Mouse (Mus musculus) v-Abl transformed pro-B cells (cell line): ENCODE results near the gene Cmas.

Experiments used
- in situ Hi-C, 2 experiments: fragments of 400-800 bp; cut with MboI; formaldehyde crosslinking; loops; one replicate each; pipeline ENCODE4 v1.15.1; 2025; ENCODE audit not compliant: unreplicated experiment in 2 of 2

Gene Cmas

GRCm38 (mm10) chr6:142756507-142757333, at the start of gene Cmas:
TSS of gene Cmas (plus strand) at chr6:142756686.
- in situ Hi-C loops: loop anchor here (10.0 to 25.0 kb wide), 3 partner anchors 369 to 431 kb away; partner anchors contain the start of genes Golt1b (in 1 of the 2), Pyroxd1 (in 1 of the 2) and Recql (in 1 of the 2)

- in situ Hi-C loops: no loop called here
Observed at GRCm38 (mm10) chr6:142706688-142707087, 49.8 kb upstream of the Cmas start.

GRCm38 (mm10) chr6:142708369-142708768, 48.1 kb upstream of the Cmas start:
- in situ Hi-C loops: no loop called here

GRCm38 (mm10) chr6:142710690-142711089, 45.8 kb upstream of the Cmas start:
- in situ Hi-C loops: no loop called here

- in situ Hi-C loops: no loop called here
Observed at GRCm38 (mm10) chr6:142711106-142711505, 45.4 kb upstream of the Cmas start.

GRCm38 (mm10) chr6:142715026-142715425, 41.5 kb upstream of the Cmas start:
- in situ Hi-C loops: no loop called here

GRCm38 (mm10) chr6:142717186-142717585, 39.3 kb upstream of the Cmas start:
- in situ Hi-C loops: no loop called here

GRCm38 (mm10) chr6:142718167-142718566, 38.3 kb upstream of the Cmas start:
- in situ Hi-C loops: no loop called here

GRCm38 (mm10) chr6:142720641-142721040, 35.8 kb upstream of the Cmas start:
- in situ Hi-C loops: no loop called here

GRCm38 (mm10) chr6:142721731-142722130, 34.8 kb upstream of the Cmas start:
- in situ Hi-C loops: no loop called here

- in situ Hi-C loops: no loop called here
Observed at GRCm38 (mm10) chr6:142726032-142726431, 30.5 kb upstream of the Cmas start.

GRCm38 (mm10) chr6:142732567-142733290, 23.8 kb upstream of the Cmas start:
- in situ Hi-C loops: no loop called here

GRCm38 (mm10) chr6:142735302-142736005, 21.0 kb upstream of the Cmas start:
- in situ Hi-C loops: loop anchor here (5.0 kb wide), 2 partner anchors 208 to 213 kb away; no protein-coding TSS in a partner anchor

- in situ Hi-C loops: loop anchor here (5.0 kb wide), 2 partner anchors 211 to 216 kb away; no protein-coding TSS in a partner anchor
Observed at GRCm38 (mm10) chr6:142738225-142738624, 18.3 kb upstream of the Cmas start.

- in situ Hi-C loops: loop anchor here (5.0 kb wide), 2 partner anchors 211 to 216 kb away; no protein-coding TSS in a partner anchor
Observed at GRCm38 (mm10) chr6:142738637-142739036, 17.8 kb upstream of the Cmas start.

GRCm38 (mm10) chr6:142741763-142742162, 14.7 kb upstream of the Cmas start:
- in situ Hi-C loops: no loop called here

GRCm38 (mm10) chr6:142743193-142743592, 13.3 kb upstream of the Cmas start:
- in situ Hi-C loops: no loop called here

- in situ Hi-C loops: no loop called here
Observed at GRCm38 (mm10) chr6:142745484-142745883, 11.0 kb upstream of the Cmas start.

GRCm38 (mm10) chr6:142746765-142747164, 9.7 kb upstream of the Cmas start:
- in situ Hi-C loops: no loop called here

- in situ Hi-C loops: no loop called here
Observed at GRCm38 (mm10) chr6:142747165-142747564, 9.3 kb upstream of the Cmas start.
